Mouse (Mus musculus) ovary, adult 18-20 months (tissue): ENCODE results near the gene Ddx28.

Experiments used
- DNase-seq: peaks from one replicate; pipeline ENCODE4 v3.0.0; 2022; ENCODE audit warnings: low spot score, mixed read lengths

The Ddx28 gene

DNA sequence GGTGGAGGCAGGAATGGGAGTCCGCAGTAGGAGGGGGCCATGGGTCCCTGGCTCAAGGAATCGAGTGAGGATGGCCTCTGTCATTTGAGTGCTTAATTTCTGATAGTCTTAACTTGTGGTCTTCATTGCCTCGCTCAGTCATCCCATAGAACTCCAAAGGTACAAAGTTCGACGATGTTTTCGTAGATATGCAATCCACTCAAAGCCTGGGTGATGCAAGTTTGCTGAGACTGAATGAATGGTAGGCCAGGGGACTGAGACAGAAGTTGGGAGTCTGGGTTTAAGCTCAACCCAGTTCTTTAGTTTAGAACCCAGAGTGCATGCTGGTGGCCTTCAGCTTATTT lies at the start of gene Ddx28:
TSS of gene Ddx28 (minus strand) at position 240 of the 344 bp plus-strand sequence.
- no peak for DNase-seq

DNA sequence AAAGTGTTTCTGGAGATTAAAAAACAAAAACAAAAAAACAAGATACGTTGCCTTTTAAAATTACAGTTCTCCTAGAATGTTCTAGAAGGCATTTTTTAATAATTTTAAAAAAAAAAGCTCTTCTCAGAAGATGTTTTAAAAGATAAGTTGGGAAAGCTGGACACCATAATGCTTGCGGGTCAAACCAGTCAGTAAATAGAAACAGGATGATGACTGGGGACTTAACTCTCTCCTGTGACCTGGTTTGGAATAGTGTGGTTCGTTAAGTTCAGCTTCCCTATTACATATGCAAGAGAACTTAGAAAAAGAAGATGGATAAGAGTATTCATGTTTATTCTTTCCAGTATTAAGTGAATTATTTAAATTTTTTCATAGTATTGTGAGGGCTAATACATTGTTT lies 48.8 kb upstream of the Ddx28 start:
- DNase-seq = no peak

DNA sequence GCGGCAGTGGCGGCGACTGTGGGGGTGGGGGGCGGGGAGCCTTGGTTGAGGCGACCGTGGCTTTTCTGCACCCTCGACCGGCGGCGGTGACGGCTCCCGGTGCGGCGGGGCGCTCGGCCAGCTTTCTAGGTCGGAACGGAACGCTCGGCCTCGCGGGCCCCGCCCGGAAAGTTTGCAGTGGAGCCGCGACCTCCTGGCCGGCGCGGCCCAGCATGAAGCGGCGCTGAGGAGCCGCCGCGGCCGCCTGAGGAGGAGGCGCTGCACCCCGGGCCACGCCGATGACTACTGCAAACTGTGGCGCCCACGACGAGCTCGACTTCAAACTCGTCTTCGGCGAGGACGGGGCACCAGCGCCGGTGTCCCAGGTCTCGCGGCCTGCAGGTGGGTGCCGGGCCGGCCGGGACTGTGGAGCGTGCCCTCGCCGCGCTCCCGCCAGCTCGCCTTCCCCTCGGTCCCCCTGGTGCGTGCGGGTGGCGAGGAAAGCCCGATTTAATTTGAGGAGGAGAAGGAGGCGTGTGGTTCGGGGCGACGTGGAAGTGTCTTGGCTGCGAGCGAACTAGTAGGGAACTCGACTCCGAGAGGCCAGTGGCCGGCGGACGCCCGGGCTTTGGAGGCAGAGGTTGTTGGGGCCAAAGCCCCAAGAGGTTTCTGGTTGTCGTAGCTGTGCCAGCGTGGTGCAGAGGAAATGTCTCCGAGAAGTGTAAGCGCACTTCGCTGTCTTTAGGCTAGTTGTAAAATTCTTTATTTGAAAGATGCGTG lies 48.1 kb upstream of the Ddx28 start:
- DNase-seq = peak; percentile 42

DNA sequence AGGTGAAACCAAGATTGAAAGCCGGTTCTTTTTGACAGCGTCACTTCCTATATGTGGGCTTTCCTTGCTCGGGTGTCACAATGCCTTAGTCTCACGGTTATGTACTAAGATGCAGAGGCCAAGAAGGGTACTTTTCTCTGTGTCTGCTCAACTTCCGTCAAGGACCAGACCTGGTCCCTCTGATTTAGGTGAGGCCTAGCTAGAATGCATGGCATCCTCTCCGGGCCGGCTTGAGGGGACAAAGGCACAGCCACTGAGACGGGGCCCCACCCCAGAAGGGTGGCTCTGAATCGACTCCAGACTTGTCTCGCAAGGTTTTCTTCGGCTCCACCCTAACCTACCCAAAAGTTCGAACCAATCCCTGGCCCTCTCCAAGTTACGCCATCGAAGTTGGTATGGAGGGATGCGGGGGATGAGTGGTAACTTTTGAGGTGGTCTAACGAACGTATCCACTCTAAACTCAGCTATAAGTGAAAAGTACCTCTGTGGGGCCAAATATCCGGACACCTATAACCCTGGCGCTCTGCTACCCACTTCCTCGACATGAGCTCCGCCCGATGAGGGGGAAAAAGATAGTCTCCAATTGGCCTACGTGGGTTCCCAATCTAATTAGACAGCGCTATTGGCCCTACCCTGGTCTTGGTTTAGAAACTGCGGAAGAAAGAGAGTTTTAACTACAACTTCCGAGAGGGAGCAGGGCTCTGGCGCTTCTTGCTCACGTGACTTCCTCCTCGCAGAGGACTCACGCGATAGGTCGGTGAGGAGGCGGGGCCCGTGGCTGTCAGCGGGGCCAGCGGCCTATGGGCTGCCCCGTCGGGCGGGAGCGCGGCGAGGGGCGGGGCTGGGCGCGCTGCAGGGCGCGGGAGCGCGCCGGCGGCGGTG lies 47.3 kb upstream of the Ddx28 start, which contains the start of gene Nfatc3:
TSS of gene Nfatc3 (plus strand) at position 110 of the 882 bp plus-strand sequence.
- DNase-seq = peak; percentile 98

DNA sequence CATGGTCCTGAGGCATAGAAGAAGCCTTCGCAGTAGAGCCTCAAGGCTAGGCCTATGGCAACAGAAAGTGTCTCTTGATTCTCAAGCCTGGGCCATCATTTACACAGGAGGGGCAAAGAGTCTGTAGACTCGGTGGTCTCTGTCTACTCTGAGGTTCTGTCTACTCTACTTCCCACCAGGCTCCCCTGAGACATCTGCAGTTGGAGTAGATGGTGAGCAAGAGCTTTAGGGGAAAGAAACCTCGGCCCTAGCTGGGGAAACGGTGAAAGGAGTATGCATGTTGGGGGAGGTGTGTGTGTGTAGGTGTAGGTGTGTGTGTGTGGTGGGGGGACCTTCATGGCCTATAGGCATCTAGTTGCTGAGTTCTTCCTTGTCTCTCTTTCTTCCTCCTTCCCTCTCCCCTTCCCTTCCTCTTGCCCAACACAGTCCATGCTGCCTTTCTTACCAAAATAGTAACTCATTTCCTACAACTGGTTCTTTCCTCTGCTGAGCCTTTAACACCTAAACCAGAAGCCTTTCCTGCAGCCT lies 44.8 kb upstream of the Ddx28 start:
- no peak for DNase-seq

DNA sequence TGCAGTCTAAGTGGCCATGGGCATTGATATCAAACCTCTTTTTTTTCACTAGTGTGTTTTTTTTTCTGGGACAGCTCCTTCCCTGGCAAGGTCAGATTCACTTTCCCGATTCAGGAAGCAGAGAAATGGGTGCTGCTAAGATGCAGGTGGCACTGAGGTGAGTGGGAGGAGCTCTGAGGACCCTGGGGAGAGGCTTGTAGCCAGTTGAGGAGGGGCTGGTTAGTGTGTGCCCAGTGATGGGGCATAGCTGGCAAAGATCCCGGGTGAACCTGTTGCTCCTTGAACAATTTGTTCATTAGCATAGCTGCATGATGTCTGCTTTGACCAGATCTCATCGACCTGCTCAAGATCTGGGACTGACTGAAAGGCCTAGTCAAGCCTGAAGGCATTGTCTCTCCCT lies 43.4 kb upstream of the Ddx28 start:
- DNase-seq = peak; percentile 47

DNA sequence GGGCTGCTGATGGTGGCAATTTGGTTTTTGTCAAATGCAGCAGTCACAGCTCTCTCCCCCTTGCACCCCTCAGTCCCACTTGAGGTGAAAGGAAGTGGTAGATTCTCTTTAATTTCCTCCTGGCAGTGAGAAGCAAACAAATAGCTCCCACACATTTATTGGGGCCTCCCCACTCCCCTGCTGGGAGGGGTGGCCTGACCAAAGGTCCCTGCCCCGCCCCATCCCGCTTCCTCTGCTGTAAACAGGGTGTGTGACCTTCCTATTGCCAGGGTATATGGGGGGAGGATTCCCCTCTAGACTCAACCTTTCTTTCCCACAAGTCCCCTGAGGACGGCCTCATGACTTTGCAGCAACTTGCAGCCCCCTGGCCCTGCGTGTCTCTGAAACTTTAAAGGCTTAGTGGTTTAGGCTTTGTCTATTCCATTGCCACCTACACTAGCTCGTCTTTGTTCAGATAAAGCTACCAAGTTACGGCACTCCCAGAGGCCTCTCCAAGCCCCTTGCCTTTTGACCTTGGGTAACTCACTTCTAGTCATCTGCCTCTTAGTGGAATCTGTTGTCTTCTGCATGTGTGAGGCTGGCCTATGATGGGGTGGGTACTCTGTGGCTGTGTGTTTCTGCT lies 42.6 kb upstream of the Ddx28 start:
- peak; percentile 38 for DNase-seq

DNA sequence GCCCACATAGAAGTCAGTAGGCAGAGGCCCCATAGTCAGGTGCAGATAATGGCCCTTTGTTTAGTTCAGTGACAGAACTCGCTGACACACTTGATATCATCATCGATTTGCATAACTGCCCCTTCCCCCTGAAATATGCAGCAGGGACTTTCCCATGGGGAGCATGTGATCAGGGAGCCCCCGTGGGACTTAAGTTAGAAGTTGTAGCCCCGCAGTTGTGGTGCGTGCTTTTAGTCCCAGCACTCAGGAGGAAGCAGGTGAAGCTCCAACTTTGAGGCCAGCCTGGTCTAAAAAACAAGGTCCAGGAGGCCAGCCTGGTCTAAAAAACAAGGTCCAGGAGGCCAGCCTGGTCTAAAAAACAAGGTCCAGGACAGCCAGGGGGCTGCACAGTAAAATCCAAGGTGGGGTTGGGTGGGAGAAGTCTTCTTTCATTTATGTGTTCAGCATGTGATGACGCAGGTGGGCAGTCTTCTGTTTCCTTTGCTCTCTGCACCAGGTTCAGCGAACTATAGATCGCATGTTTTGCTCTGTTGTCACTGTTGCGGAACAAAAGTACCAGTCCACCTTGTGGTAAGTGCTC lies 40.9 kb upstream of the Ddx28 start:
- DNase-seq = no peak

DNA sequence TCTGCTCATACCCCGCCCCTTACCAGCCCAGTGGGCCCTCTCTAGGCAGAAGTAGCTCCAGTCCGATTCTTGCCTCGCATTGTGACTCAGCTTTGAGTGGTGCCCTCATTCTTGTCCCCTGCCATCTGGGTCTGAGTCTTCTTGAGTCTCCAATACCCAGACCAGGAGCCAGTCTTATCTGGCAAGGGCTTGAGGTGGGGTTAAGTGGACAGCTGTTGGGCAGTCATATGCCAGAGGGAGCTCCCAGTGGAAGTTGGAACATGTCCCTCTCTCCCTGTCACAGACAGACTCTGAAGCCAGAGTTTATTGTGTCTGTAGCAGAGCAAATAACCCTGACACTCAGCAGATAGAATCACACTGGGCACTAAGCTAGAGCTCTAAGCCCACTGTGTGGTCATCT lies 39.4 kb upstream of the Ddx28 start:
- DNase-seq = no peak

DNA sequence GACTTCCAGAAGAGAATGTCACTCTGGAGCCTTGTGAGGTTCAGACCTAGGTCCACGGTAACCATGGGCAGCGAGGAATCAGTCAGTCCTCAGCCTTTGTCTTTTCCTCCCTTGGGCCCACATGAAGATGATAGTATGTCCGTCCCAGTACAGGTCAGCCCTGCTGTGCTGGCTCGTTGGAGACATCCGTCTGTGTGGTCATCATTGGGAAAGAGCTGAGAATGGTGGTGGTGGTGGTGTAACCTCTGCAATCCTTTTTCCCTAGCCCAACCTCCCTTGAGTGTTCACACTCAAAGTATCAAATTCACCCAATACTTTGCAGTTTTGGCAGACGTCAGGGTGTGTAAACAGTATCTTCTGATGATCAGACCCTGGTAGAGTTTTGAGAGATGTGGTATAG lies 38.2 kb upstream of the Ddx28 start:
- DNase-seq = no peak

DNA sequence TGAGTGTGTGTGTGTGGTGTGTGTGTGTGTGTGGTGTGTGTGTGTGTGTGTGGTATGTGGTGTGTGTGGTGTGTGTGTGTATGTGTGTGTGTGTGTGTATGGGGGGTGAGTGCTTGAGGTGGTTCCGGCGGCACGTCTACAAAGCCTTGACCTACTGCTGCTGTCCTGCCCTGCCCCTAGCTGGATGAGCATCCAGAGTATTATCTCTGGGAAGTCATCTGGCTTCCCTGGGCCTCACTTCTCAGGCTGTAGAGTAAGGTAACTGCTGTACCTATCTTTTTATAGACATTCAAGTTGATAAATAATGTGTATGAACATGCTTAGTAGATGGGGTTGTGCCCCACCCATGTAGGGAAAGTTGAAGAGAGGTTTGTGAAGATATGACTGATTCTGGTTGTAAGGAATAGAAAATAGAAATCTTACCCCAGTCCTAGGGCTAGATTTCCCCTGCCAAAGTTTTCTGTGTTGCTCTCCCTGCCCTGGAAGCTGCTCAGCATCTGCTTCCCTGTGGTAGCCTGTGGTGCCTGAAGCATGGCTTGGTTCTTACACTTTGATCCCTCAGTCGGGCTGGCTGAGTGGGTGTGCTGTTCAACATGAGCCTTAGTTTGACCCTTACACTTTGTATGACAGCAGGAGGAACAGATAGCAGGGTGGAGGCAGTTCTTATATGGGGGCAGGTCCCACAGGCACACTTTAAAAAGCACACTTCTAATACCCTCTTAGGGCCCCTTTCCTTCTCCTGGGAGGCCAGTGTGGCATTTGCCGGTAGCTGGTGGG lies 36.4 kb upstream of the Ddx28 start:
- no peak for DNase-seq

DNA sequence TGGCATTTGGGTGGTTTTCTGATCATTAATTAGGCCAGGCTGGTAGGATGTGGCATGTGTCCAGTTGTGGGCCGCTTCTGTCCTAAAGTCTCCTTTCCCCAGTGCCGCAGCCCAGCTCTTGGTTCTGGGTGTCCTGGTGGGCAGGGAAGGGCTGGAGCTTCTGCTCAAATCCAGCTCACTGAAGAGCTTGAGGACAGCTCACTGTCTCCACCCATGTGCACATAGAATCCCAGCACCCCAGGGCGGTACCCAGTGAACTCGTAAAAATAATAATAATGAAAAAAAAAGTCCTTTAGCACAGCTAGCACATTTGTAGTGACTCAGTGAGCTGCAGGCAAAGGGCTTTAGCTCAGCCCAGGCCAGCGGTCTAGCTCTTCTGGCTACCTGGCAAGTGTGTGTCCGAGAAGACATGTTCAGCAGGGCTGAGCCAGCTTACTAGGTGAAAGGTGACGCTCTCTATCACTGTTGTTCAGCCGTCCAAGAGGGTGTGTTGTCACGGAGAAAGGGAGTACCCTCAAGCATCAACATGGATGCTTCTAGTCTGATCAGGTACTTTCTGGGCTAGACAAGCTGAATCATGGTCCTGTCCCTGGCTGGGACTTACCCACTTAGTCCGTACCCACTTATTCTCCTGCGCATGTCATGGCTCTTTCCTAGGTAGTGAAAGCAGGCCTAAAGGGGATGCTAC lies 35.3 kb upstream of the Ddx28 start:
- no peak for DNase-seq

DNA sequence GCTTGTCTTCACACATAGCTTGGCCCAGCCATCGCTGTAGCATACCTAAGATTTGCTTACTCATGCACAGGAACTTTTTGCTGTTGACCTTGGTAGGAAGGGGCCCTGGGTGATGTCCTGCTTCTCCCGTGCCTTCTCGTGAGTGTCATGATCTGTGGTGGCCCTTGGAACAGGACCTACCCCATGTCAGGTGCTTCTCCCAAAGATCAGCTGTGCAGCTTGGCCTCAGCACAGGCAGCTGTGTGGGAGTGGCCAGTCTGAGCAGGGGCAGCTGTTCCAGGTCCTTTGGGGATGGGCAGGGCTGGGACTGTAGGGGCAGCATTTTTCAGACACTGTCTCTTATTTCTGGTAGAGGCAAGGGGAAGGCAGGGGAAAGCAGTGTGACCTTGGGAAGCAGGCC lies 32.5 kb upstream of the Ddx28 start:
- no peak for DNase-seq

DNA sequence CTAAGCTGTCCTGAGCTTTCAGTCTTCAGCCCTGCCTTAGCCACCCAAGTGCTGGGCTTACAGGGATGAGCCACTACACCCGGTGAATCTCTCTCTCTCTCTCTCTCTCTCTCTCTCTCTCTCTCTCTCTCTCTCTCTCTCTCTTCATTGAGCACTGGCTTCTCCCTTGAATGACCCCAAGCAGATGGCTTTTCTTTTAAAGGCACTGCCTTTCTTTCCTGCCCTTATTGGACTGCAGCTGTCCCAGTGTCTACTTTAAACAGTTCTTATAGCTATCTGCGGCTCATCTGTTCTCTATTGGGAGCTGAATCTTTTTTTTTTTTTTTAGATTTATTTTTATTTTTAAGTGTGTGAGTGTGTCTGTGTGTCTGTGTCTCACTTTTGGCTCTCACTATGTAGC lies 31.4 kb upstream of the Ddx28 start:
- DNase-seq = no peak

DNA sequence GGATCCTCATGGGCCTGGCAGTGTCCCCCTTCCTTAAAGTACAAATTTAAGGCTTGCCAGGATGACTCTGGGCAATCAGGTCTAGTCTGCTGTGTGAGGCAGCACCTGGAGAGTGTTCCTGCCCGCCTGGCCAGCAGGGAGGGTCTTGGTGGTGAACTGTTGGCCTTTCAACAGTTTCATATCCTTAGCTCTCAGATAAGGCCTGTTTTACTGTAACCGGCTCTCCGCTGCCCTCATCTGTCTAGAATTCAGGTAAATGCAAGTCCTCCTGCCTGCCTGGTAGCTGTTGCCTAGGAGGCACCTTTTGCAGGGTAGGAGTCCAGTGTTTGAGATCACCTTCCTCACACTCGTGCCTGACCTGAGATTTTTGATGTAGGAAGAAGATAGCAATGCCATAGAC lies 28.5 kb upstream of the Ddx28 start:
- no peak for DNase-seq

DNA sequence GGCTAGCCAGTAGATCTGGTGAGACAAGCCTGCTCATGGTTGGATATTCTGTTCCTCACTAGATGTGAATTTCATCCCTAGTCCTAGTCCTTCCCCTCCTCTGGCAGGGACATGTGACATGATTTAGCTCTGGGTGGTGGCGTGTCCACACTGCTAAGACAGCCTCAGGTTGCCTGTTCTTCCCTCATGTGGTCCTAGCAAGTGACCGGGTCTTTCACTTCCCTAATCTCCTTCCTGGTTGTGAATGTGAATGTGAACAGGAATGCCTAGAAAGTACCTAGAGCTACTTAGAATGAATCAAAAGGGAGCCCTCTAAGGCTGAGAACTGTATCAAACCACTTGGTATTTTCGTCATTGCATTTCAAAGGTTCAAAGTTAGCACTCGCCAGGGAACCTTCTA lies 27.9 kb upstream of the Ddx28 start:
- DNase-seq = no peak

DNA sequence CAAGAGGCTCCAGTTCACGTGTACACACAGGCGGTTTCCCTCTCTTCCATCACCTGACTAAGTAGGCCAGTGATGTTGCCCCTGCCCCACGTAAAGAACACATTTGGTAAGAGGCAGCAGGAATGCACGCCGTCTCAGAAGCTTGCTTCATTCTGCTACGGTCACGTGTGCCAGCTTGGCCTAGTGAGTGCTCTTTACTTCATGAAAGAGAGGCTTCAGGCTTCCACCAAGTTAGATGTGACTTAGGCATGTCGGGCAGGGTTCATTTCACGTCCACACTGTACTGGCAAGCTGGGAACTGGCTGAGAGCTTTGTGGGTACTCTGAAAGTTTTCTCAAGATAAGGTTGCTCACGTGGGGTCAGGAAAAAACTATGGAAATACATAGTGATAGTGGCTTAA lies 27.0 kb upstream of the Ddx28 start:
- no peak for DNase-seq

DNA sequence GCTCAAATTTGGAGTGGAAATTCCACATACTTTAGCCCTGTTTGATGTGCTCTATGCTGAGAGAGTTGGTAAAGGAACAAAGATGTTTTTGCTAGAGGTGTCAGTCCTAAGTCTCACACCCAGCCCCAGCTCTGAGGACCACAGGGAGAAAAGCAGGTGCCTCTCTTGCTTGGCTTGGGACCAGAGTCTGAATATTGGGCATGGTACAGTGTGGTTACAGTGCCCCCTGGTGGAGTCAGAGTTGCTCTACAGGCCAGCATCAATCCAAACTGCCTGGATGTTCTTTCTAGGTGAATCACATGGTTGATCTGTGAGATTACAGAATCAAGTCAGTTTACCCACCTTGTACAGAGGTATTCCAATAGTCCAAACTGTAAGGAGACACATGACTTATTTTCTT lies 10.8 kb upstream of the Ddx28 start:
- DNase-seq = no peak

DNA sequence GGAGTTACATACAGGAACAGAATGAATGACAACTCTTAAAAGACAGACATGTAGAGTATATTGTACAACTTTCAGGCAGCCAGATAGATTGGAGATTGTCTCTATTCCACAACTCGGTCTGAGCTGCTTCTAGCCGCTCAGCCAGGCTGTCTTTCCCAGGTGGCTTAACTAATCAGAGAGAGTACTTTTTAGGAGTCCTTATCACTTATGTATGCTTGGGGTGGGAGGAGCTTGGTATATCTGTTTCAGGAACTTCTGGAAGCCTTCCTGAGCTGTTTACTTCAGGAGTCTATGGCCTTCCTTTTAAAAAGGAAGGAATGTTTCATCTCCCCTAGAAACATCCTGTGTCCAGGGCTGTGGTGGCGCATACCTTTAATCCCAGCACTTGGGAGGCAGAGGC lies 6.4 kb upstream of the Ddx28 start:
- DNase-seq = no peak

DNA sequence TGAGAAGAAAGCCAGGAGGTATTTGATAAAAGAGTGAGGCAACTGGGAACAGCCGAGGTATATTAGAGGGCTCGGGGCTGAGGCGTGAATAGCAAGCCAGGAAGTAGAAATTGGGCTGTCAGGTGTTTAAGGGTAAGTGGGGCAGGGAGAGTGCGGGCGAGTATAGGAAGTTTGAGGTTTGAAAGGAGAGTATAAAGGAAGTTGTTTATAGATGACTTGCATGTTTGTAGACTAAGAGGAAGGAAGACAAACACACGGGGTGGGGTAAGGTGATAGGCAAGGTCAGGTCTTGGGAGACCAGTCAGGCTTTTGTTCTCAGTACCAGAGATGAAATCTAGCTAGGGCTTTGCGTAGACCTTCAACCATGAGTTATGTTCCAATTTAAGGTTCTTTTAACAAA lies 5.4 kb upstream of the Ddx28 start:
- no peak for DNase-seq

DNA sequence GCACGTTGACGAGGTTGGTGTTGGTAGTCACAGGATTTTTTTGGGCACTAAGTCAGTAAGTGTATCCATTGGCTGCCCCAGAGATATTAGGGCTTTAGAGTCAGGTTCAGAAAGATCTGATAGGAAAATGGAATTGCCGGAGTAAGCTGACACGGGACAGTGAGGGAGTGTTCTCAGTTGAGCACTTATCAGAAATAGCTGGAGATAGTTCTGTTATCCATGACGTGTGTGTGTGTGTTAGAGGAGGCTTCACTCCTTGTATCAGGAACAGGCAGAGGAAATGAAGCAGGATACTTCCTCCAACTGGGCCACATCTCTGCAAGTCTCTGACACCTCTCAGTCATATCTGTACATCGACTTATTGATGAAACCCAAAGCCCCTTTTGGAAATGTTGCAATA lies 4.6 kb upstream of the Ddx28 start:
- no peak for DNase-seq
